Mouse (Mus musculus) E14TG2a.4 (cell line): ENCODE measurements around the gene Fen1.

Experiments
- H3K27me3 ChIP-seq: 2 replicates; pipeline ENCODE4 v1.6.1; 2014; ENCODE audit warnings: low read length, control low read depth; ENCODE audit not compliant: insufficient read depth
- H3K36me3 ChIP-seq: 2 replicates; pipeline ENCODE4 v1.6.1; 2014; ENCODE audit warnings: low read length, control low read depth; ENCODE audit not compliant: insufficient read depth
- H3K4me1 ChIP-seq: replicated peaks from 2 replicates; pipeline ENCODE4 v1.6.1; 2014; ENCODE audit warnings: low read depth, low read length, control low read depth
- H3K4me3 ChIP-seq: replicated peaks from 2 replicates; pipeline ENCODE4 v1.5.1; 2014; ENCODE audit warnings: mild to moderate bottlenecking, low read length
- H3K9me3 ChIP-seq: 2 replicates; pipeline ENCODE4 v1.6.1; 2014; ENCODE audit warnings: low read length, control low read depth
- CTCF ChIP-seq: conservative IDR thresholded peaks from 2 replicates; pipeline ENCODE4 v1.5.1; 2014; ENCODE audit warnings: low read length
- NANOG ChIP-seq: IDR thresholded peaks from 2 replicates; pipeline ENCODE4 v1.6.1; 2014; ENCODE audit warnings: borderline replicate concordance, low read length, mixed read lengths
- POU5F1 ChIP-seq: IDR thresholded peaks from 2 replicates; pipeline ENCODE4 v1.6.1; 2014; ENCODE audit warnings: low read length, borderline replicate concordance

Gene Fen1

GRCm38 (mm10) chr19:10222656-10223055 lies 18.7 kb upstream of the Fen1 start:
- no peak for TF ChIP-seq POU5F1
- no peak for TF ChIP-seq NANOG
- TF ChIP-seq CTCF = no peak
- no peaks in the 10 kb centered on the region for H3K27me3 ChIP-seq
- peak overlapping the region; percentile 65 for H3K4me3 ChIP-seq
- H3K36me3 ChIP-seq = peaks cover 93% of the 10 kb centered on the region
- no peaks in the 10 kb centered on the region for H3K9me3 ChIP-seq
- peaks cover 100% of the 10 kb centered on the region for H3K4me1 ChIP-seq

GRCm38 (mm10) chr19:10221585-10221984 lies 17.6 kb upstream of the Fen1 start:
- H3K4me3 ChIP-seq = 0 out of 2 replicates have a peak overlapping the region, but pooled peaks have one; percentile 32
- H3K27me3 ChIP-seq = no peaks in the 10 kb centered on the region
- H3K36me3 ChIP-seq = peaks cover 95% of the 10 kb centered on the region
- TF ChIP-seq CTCF = no peak
- no peak for TF ChIP-seq NANOG
- TF ChIP-seq POU5F1 = no peak
- H3K9me3 ChIP-seq = no peaks in the 10 kb centered on the region
- H3K4me1 ChIP-seq = peaks cover 99% of the 10 kb centered on the region

GRCm38 (mm10) chr19:10219593-10219992 lies 15.6 kb upstream of the Fen1 start:
- Histone ChIP-seq H3K36me3 (peaks cover 95% of the 10 kb centered on the region), H3K27me3 (no peaks in the 10 kb centered on the region), H3K4me1 (peaks cover 98% of the 10 kb centered on the region), H3K4me3 (peak overlapping the region; percentile 32; the same call in 1 of the 2 replicates), H3K9me3 (no peaks in the 10 kb centered on the region)
- no peak for TF ChIP-seq NANOG
- no peak for TF ChIP-seq POU5F1
- TF ChIP-seq CTCF = no peak

DNA sequence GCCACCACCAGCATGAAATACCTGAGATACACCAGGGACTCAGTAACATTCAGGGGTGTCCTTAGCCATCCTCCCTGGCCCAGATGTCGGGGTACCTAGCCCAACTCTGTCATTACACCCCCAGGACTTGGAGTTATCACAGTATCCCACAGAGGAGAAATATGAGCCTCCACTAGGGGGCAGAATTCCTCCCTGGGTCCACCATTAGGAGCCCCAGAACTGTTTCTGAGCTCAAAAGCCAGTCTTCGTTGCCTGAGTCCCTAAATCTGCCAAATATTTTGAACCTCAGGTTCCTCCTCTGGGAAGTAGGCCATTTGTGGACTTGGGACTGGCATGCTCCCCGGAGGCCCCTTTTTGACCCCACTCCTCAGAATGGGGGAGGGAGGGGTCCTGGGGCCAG lies 15.1 kb upstream of the Fen1 start:
- TF ChIP-seq POU5F1 = no peak
- TF ChIP-seq CTCF = peak; percentile 91

DNA sequence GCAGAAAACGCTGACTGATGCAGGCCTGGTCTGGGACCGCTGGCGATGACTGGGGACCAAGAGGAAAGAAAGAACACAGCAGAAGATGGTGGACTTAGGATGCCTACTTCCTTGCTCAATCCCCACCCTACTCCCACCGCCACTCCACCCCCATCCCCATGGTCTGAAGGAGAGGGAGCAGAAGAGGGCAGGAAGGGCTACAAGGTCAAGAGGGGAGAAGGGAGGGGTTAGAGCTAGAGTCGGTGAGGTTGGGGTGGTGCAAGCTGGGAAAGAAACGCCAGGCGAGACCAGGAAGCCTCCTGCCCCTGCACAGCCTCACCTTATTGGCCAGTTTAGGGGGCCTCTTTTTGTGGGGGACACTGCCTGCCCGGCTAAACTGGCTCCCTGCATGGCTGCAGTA lies 12.1 kb upstream of the Fen1 start:
- TF ChIP-seq POU5F1 = no peak
- no peak for TF ChIP-seq CTCF
- peaks cover 80% of the 10 kb centered on the region for H3K4me1 ChIP-seq
- H3K4me3 ChIP-seq = peak overlapping the region; percentile 43
- H3K36me3 ChIP-seq = peaks cover 99% of the 10 kb centered on the region
- no peaks in the 10 kb centered on the region for H3K27me3 ChIP-seq
- no peaks in the 10 kb centered on the region for H3K9me3 ChIP-seq

More for the DNA sequence above, 15.1 kb upstream of the Fen1 start:
- Histone ChIP-seq H3K36me3 (peaks cover 95% of the 10 kb centered on the region), H3K4me1 (peaks cover 94% of the 10 kb centered on the region), H3K9me3 (no peaks in the 10 kb centered on the region), H3K4me3 (peak overlapping the region; percentile 32; the same call in 1 of the 2 replicates), H3K27me3 (no peaks in the 10 kb centered on the region)

- Histone ChIP-seq H3K4me1 (peaks cover 70% of the 10 kb centered on the region), H3K9me3 (no peaks in the 10 kb centered on the region), H3K36me3 (peaks cover 99% of the 10 kb centered on the region), H3K27me3 (no peaks in the 10 kb centered on the region), H3K4me3 (no peak overlapping the region)
- no peak for TF ChIP-seq CTCF
Measured at GRCm38 (mm10) chr19:10213796-10214471, 10.0 kb upstream of the Fen1 start.

- Histone ChIP-seq H3K36me3 (peaks cover 100% of the 10 kb centered on the region), H3K27me3 (no peaks in the 10 kb centered on the region), H3K4me1 (peaks cover 62% of the 10 kb centered on the region), H3K4me3 (no peak overlapping the region), H3K9me3 (no peaks in the 10 kb centered on the region)
- no peak for TF ChIP-seq POU5F1
- no peak for TF ChIP-seq NANOG
- TF ChIP-seq CTCF = no peak
Measured at GRCm38 (mm10) chr19:10210885-10211284, 6.9 kb upstream of the Fen1 start.

DNA sequence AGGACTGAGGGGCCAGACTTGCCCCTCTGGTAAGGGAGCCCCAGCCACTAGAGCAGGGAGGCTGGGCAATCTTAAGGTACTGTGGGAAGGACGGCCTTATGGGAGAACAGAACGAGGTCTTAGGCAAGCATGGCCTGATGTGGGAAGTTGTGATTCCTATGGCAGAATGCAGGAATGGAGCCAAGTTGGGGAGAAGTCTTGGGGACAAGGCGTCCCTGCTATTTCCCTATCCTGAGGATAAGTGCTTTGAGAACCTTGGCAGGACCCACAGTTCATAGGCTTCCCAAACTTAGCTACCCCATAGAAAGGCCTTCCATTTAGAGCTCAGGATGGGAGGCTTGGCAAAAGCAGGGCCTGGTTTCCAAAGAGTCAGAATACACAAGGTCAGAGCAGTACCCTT lies 4.9 kb upstream of the Fen1 start:
- H3K9me3 ChIP-seq = no peaks in the 10 kb centered on the region
- no peaks in the 10 kb centered on the region for H3K27me3 ChIP-seq
- TF ChIP-seq NANOG (no peak), POU5F1 (no peak), CTCF (no peak)
- peaks cover 63% of the 10 kb centered on the region for H3K4me1 ChIP-seq
- H3K4me3 ChIP-seq = no peak overlapping the region
- H3K36me3 ChIP-seq = peaks cover 89% of the 10 kb centered on the region

DNA sequence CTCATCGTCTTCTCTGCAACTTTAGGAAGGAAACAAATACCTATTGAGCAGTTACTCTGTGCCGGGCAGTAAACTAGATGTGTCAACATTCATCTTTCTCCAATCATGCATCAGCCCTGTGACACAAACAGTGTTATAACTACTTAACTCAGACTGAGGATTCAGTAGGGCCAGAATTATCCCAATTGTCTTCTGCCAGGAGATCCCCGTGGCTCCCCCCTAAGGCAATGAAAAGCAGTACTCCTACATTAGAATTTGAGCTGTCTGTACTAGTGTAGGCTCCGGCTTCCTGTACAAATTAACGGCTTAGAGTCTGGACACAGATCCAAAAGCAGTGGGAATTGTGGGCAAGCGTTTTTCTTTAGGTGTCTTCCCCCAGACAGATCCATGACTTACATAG lies 1.1 kb upstream of the Fen1 start:
- Histone ChIP-seq H3K4me3 (peak overlapping the region; percentile 94), H3K36me3 (peaks cover 77% of the 10 kb centered on the region), H3K4me1 (peaks cover 65% of the 10 kb centered on the region), H3K9me3 (no peaks in the 10 kb centered on the region), H3K27me3 (no peaks in the 10 kb centered on the region)
- no peak for TF ChIP-seq POU5F1
- TF ChIP-seq NANOG = no peak
- no peak for TF ChIP-seq CTCF
